Mouse (Mus musculus): ENCODE data around the gene Gapdh.

GRCm38 (mm10) chr6:125153018-125153389 lies 13.3 kb downstream of the Gapdh start:
- TF ChIP-seq CTCF (IDR thresholded peaks at IDR 0.05; ENCODE audit: extremely low read depth, insufficient read depth, insufficient read length, insufficient replicate concordance) (no peak), POLR2A (IDR thresholded peaks at IDR 0.05; ENCODE audit: low read depth, low read length) (no peak)

Measured in spleen, adult 2 months (tissue).